Mouse (Mus musculus) midbrain, embryonic 14.5 days (tissue): ENCODE measurements around the gene Vmn2r26. TPM values are rescaled to one million over a fixed set of nuclear protein-coding genes. Genes with fewer than 3 reads are reported as not detected.
"Not testable (repeated sequence)": the region's sequence is repeated elsewhere in the genome, so short reads cannot be mapped to it uniquely, and the experiment has no call there.

Source experiments
- ATAC-seq: fragments of 200-750 bp; cut with Nextera tagmentation; 2 replicates; pipeline ENCODE4 v1.8.0; 2017; ENCODE audit warnings: moderate number of reproducible peaks, moderate library complexity; ENCODE audit not compliant: low FRiP score, low TSS enrichment
- DNase-seq: peaks from one replicate; pipeline ENCODE4 v3.0.0-alpha.2; 2015
- H3K27ac ChIP-seq: fragments of 300-500 bp; sonication (generic); replicated peaks from 2 replicates; pipeline ENCODE4 v1.5.1; 2014; ENCODE audit warnings: mild to moderate bottlenecking, low read depth, low read length, moderate library complexity
- H3K27me3 ChIP-seq: fragments of 300-500 bp; sonication (generic); 2 replicates; pipeline ENCODE4 v1.6.1; 2014; ENCODE audit warnings: low read length, control low read depth, mixed read lengths; ENCODE audit not compliant: control insufficient read depth, insufficient read depth
- H3K36me3 ChIP-seq: fragments of 300-500 bp; sonication (generic); 2 replicates; pipeline ENCODE4 v1.6.1; 2014; ENCODE audit warnings: low read length, control low read depth; ENCODE audit not compliant: control insufficient read depth, insufficient read depth
- H3K4me1 ChIP-seq: fragments of 300-500 bp; sonication (generic); 2 replicates; pipeline ENCODE4 v1.6.1; 2014; ENCODE audit warnings: mild to moderate bottlenecking, antibody characterized with exemption, low read length, control low read depth; ENCODE audit not compliant: control insufficient read depth, insufficient read depth
- H3K4me2 ChIP-seq: fragments of 300-500 bp; sonication (generic); 2 replicates; pipeline ENCODE4 v1.6.1; 2014; ENCODE audit warnings: mild to moderate bottlenecking, low read length, moderate library complexity
- H3K4me3 ChIP-seq: fragments of 300-500 bp; sonication (generic); replicated peaks from 2 replicates; pipeline ENCODE4 v1.5.1; 2014; ENCODE audit warnings: low read depth, low read length
- H3K9ac ChIP-seq: fragments of 300-500 bp; sonication (generic); replicated peaks from 2 replicates; pipeline ENCODE4 v1.6.1; 2014; ENCODE audit warnings: mild to moderate bottlenecking, low read length, moderate library complexity
- H3K9me3 ChIP-seq: fragments of 300-500 bp; sonication (generic); 2 replicates; pipeline ENCODE4 v1.6.1; 2016; ENCODE audit warnings: low read length, control low read depth, mixed read lengths; ENCODE audit not compliant: control insufficient read depth
- WGBS: fragments of 180-500 bp; shearing (Covaris S2); extraction: QIAGEN DNeasy Blood & Tissue Kit; methylation state at CpG from one replicate; pipeline ENCODE4 v1.1.7; 2014; 5-methylcytosine and 5-hydroxymethylcytosine counted together
- polyA plus RNA-seq: library from polyadenylated mRNA; unstranded; fragments of >200 nt; fragmentation: Nextera tagmentation; extraction: Ambion mirVana; gene quantifications from 2 replicates; pipeline ENCODE4 v1.2.1, GENCODE M21; 2014

Gene Vmn2r26
- not detected in 2 replicates for polyA plus RNA-seq

- not testable (repeated sequence) for H3K4me2 ChIP-seq, H3K4me3 ChIP-seq, H3K9ac ChIP-seq, DNase-seq, H3K9me3 ChIP-seq, H3K27ac ChIP-seq, ATAC-seq, H3K27me3 ChIP-seq, H3K36me3 ChIP-seq, H3K4me1 ChIP-seq
- WGBS = 50% methylated on average over 1 of the region's 1 CpGs
These were observed at the start of gene Vmn2r26 for GRCm38 (mm10) chr6:124024268-124024667. TSS of gene Vmn2r26 (plus strand) at chr6:124024568.

GRCm38 (mm10) chr6:124020841-124021240 is 3.5 kb upstream of the Vmn2r26 start:
- Histone ChIP-seq H3K4me2 (no peak overlapping the region), H3K9me3 (no peaks in the 10 kb centered on the region), H3K36me3 (no peaks in the 10 kb centered on the region), H3K4me3 (no peak overlapping the region), H3K9ac (no peak overlapping the region), H3K4me1 (no peaks in the 10 kb centered on the region), H3K27me3 (no peaks in the 10 kb centered on the region), H3K27ac (no peak overlapping the region)
- DNase-seq (no peak), ATAC-seq (no peak)
- 57% methylated on average over 1 of the region's 1 CpGs for WGBS

GRCm38 (mm10) chr6:124048388-124048787 is 24.0 kb downstream of the Vmn2r26 start:
- no peak overlapping the region for H3K4me3 ChIP-seq
- H3K36me3 ChIP-seq = no peaks in the 10 kb centered on the region
- no peak for DNase-seq
- no peaks in the 10 kb centered on the region for H3K4me1 ChIP-seq
- no peak overlapping the region for H3K9ac ChIP-seq
- no peaks in the 10 kb centered on the region for H3K9me3 ChIP-seq
- no peak overlapping the region for H3K27ac ChIP-seq
- no peak overlapping the region for H3K4me2 ChIP-seq
- H3K27me3 ChIP-seq = no peaks in the 10 kb centered on the region
- ATAC-seq = no peak

- not testable (repeated sequence) for H3K27me3 ChIP-seq, H3K9me3 ChIP-seq, H3K27ac ChIP-seq, H3K9ac ChIP-seq, ATAC-seq, H3K4me2 ChIP-seq, H3K4me3 ChIP-seq, H3K36me3 ChIP-seq, H3K4me1 ChIP-seq, DNase-seq
These were observed 29.2 kb downstream of the Vmn2r26 start for GRCm38 (mm10) chr6:124053611-124054010.

GRCm38 (mm10) chr6:124102334-124102733 is 78.0 kb downstream of the Vmn2r26 start:
- Histone ChIP-seq H3K9me3 (no peaks in the 10 kb centered on the region), H3K36me3 (no peaks in the 10 kb centered on the region), H3K4me3 (no peak overlapping the region), H3K27ac (no peak overlapping the region), H3K27me3 (no peaks in the 10 kb centered on the region), H3K4me1 (no peaks in the 10 kb centered on the region), H3K4me2 (no peak overlapping the region), H3K9ac (no peak overlapping the region)
- WGBS = 76% methylated on average over 4 of the region's 4 CpGs
- ATAC-seq (no peak), DNase-seq (no peak)

Other genes with a start within 250 kb of the Vmn2r26 start
- not detected in 2 replicates for gene Vmn2r24, start 245.7 kb upstream of the Vmn2r26 start, polyA plus RNA-seq
- gene Vmn2r25, start 171.1 kb upstream of the Vmn2r26 start, polyA plus RNA-seq = not detected in 2 replicates
- not detected in 2 replicates for gene Vmn2r27, start 207.3 kb downstream of the Vmn2r26 start, polyA plus RNA-seq